Comparison of ENCODE assay signal across 8 mouse cellular contexts in the genomic region with DNA sequence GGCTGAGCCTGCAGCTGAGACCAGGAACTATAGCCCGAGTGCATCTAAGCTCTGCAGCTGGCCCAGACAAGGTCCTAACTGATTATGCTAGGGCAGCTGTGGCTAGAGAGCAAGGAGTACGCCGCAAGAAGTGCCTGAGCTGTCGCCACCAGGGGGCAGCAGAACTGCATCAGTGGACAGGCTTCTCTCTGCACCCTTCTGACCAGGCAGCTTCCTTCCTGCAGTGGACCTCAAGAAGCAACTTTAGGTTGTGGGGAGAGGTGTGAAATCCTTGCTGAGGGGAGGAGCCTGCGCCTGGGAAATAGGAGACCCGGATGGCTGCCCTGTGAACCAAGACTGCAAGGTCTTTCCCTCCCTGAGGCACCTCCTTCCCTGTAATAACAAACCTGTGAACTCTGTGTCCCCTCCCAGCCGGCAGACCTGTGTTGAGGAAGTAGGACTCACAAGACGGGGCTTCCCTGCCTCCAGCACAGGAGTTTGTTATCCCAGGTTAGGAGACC. TPM values are rescaled to one million over a fixed set of nuclear protein-coding genes. Genes with fewer than 3 reads are reported as not detected.
A peak's percentile ranks its signal among the peaks of the same experiment; 100 is the strongest.
DNase-seq lines count a peak whose midpoint lies in the region; ATAC-seq lines count a peak whose summit lies in the region.

No protein-coding gene starts in this region.

- 8% methylated on average over 8 of the region's 8 CpGs for WGBS in heart, embryonic 14.5 days
- WGBS in liver, embryonic 11.5 days: 7% methylated on average over 8 of the region's 8 CpGs

- no peaks in the 10 kb centered on the region for H3K9me3 ChIP-seq in heart, embryonic 14.5 days (ENCODE audit: control insufficient read depth, low read length)
- no peaks in the 10 kb centered on the region for H3K9me3 ChIP-seq in liver, embryonic 11.5 days (ENCODE audit: control insufficient read depth, low read length)

- peak; percentile 73 for DNase-seq in fibroblast of lung, adult 2 months (ENCODE audit: low read depth)
- DNase-seq in kidney, postnatal 10 days: peak; percentile 99
- DNase-seq in liver, embryonic 11.5 days (ENCODE audit: low spot score): peak; percentile 86
- peak; percentile 96 for DNase-seq in naive thymus-derived CD4-positive, alpha-beta T cell, adult 2 months (ENCODE audit: low read depth)
- DNase-seq in splenic B cell, adult 2 months (ENCODE audit: low read depth, low spot score): peak; percentile 98

- peak overlapping the region; percentile 24; the same call in 1 of the 2 replicates for H3K27ac ChIP-seq in brown adipose tissue, adult 24 weeks (replicated peaks; ENCODE audit: low read depth, low read length)
- H3K27ac ChIP-seq in heart, embryonic 14.5 days (replicated peaks in 1 of 2; ENCODE audit: control insufficient read depth in 1 of 2, insufficient read depth in 1 of 2, low read depth in 2 of 2, low read length in 2 of 2): peak overlapping the region; percentile 12 to 47; a peak in 2 of 4 replicates
- H3K27ac ChIP-seq in liver, embryonic 11.5 days (ENCODE audit: low read depth, low read length): peak overlapping the region; percentile 35; the same call in 1 of the 2 replicates

- H3K4me2 ChIP-seq in heart, embryonic 14.5 days (ENCODE audit: low read length): no peak overlapping the region
- no peak overlapping the region for H3K4me2 ChIP-seq in liver, embryonic 11.5 days

- H3K4me3 ChIP-seq in brown adipose tissue, adult 24 weeks (ENCODE audit: insufficient read depth, low read depth, low read length): no peak overlapping the region
- no peak overlapping the region for H3K4me3 ChIP-seq in heart, embryonic 14.5 days (ENCODE audit: control insufficient read depth in 1 of 2, insufficient read depth in 1 of 2, low read depth in 1 of 2, low read length in 2 of 2)
- H3K4me3 ChIP-seq in liver, embryonic 11.5 days (ENCODE audit: low read depth, low read length): no peak overlapping the region

- peak; percentile 63 for ATAC-seq in CD4-positive, CD25-positive, alpha-beta regulatory T cell, adult 4 months
- peak; percentile 77 for ATAC-seq in heart, embryonic 14.5 days (ENCODE audit: insufficient number of reproducible peaks, insufficient read depth, low FRiP score, low read depth)
- ATAC-seq in liver, embryonic 11.5 days (replicated peaks; ENCODE audit: low FRiP score): peak; percentile 89

- H3K9ac ChIP-seq in heart, embryonic 14.5 days (ENCODE audit: low read length): no peak overlapping the region
- H3K9ac ChIP-seq in liver, embryonic 11.5 days (ENCODE audit: low read depth, low read length): peak overlapping the region; percentile 16; the same call in 1 of the 2 replicates

- H3K27me3 ChIP-seq in heart, embryonic 14.5 days (ENCODE audit: control insufficient read depth, insufficient read depth, low read length): no peaks in the 10 kb centered on the region
- no peaks in the 10 kb centered on the region for H3K27me3 ChIP-seq in liver, embryonic 11.5 days (replicated peaks; ENCODE audit: control insufficient read depth, insufficient read depth, low read length)
- H3K27me3 ChIP-seq in splenic B cell, adult 2 months (ENCODE audit: control insufficient read depth, insufficient read depth, low read length, poor library complexity, severe bottlenecking): no peaks in the 10 kb centered on the region

- H3K4me1 ChIP-seq in brown adipose tissue, adult 24 weeks (ENCODE audit: control insufficient read depth, insufficient read depth, insufficient read length, low read length): peaks cover 4% of the 10 kb centered on the region; the same call in 1 of the 2 replicates
- peaks cover 4 to 17% of the 10 kb centered on the region in 2 experiments; a peak in 3 of 4 replicates for H3K4me1 ChIP-seq in heart, embryonic 14.5 days (ENCODE audit: control insufficient read depth in 2 of 2, insufficient read depth in 2 of 2, low read length in 2 of 2)
- peaks cover 14% of the 10 kb centered on the region for H3K4me1 ChIP-seq in liver, embryonic 11.5 days (replicated peaks; ENCODE audit: control insufficient read depth, insufficient read depth, low read length)

- peaks cover 63% of the 10 kb centered on the region for H3K36me3 ChIP-seq in heart, embryonic 14.5 days (ENCODE audit: control insufficient read depth, insufficient read depth, low read length)
- peaks cover 37% of the 10 kb centered on the region for H3K36me3 ChIP-seq in liver, embryonic 11.5 days (ENCODE audit: control insufficient read depth, insufficient read depth, low read length)
- no peaks in the 10 kb centered on the region; the same call in none of the 2 replicates for H3K36me3 ChIP-seq in splenic B cell, adult 2 months (ENCODE audit: control insufficient read depth, insufficient read depth, low read length, poor library complexity, severe bottlenecking)

RNA-seq across cellular contexts. Expression of a gene that starts 13.9 kb away (rescaled TPM):
- polyA plus RNA-seq in CD4-positive, CD25-positive, alpha-beta regulatory T cell, adult 4 months (2017; shearing (Covaris generic)): 10 to 100 TPM; 53.5 to 69.1 TPM
- polyA plus RNA-seq in brown adipose tissue, adult 24 weeks (2012; ENCODE audit: insufficient read depth, insufficient read length, missing spikeins): 18.5 and 22.9 TPM in 2 replicates
- polyA plus RNA-seq in heart, embryonic 14.5 days (2014; fragmentation: Nextera tagmentation; extraction: Ambion mirVana): 54.7 and 62.5 TPM in 2 replicates
- polyA plus RNA-seq in liver, embryonic 11.5 days (2014; fragmentation: Nextera tagmentation; extraction: Ambion mirVana): 79.0 and 83.2 TPM in 2 replicates

RNA-seq across cellular contexts. Expression of a gene that starts 14.7 kb away (rescaled TPM):
- 1 to 10 TPM in 1 of 2 experiments, under 1 TPM in 1; 0.99 to 2.3 TPM for polyA plus RNA-seq in CD4-positive, CD25-positive, alpha-beta regulatory T cell, adult 4 months (2017; shearing (Covaris generic))
- polyA plus RNA-seq in brown adipose tissue, adult 24 weeks (2012; ENCODE audit: insufficient read depth, insufficient read length, missing spikeins): not detected in 2 replicates
- 0.54 TPM in 2 replicates for polyA plus RNA-seq in heart, embryonic 14.5 days (2014; fragmentation: Nextera tagmentation; extraction: Ambion mirVana)
- 0.53 TPM in 1 of 2 replicates, not detected in the other for polyA plus RNA-seq in liver, embryonic 11.5 days (2014; fragmentation: Nextera tagmentation; extraction: Ambion mirVana)

RNA-seq across cellular contexts. Expression of a gene that starts 17.4 kb away (rescaled TPM):
- 10 to 100 TPM in 1 of 2 experiments, 1 to 10 TPM in 1; 7.8 to 12.6 TPM for polyA plus RNA-seq in CD4-positive, CD25-positive, alpha-beta regulatory T cell, adult 4 months (2017; shearing (Covaris generic))
- 13.4 and 14.4 TPM in 2 replicates for polyA plus RNA-seq in brown adipose tissue, adult 24 weeks (2012; ENCODE audit: insufficient read depth, insufficient read length, missing spikeins)
- polyA plus RNA-seq in heart, embryonic 14.5 days (2014; fragmentation: Nextera tagmentation; extraction: Ambion mirVana): 25.7 and 25.8 TPM in 2 replicates
- polyA plus RNA-seq in liver, embryonic 11.5 days (2014; fragmentation: Nextera tagmentation; extraction: Ambion mirVana): 31.4 and 33.0 TPM in 2 replicates

RNA-seq across cellular contexts. Expression of a gene that starts 56.6 kb away (rescaled TPM):
- polyA plus RNA-seq in CD4-positive, CD25-positive, alpha-beta regulatory T cell, adult 4 months (2017; shearing (Covaris generic)): 10 to 100 TPM; 33.7 to 36.8 TPM
- polyA plus RNA-seq in brown adipose tissue, adult 24 weeks (2012; ENCODE audit: insufficient read depth, insufficient read length, missing spikeins): 52.7 and 65.1 TPM in 2 replicates
- 59.1 and 64.5 TPM in 2 replicates for polyA plus RNA-seq in heart, embryonic 14.5 days (2014; fragmentation: Nextera tagmentation; extraction: Ambion mirVana)
- 74.2 and 76.3 TPM in 2 replicates for polyA plus RNA-seq in liver, embryonic 11.5 days (2014; fragmentation: Nextera tagmentation; extraction: Ambion mirVana)
